Mouse (Mus musculus) left cerebral cortex, postnatal 25 days (tissue): ENCODE results near the gene Zfp800. TPM values are rescaled to one million over a fixed set of nuclear protein-coding genes. Genes with fewer than 3 reads are reported as not detected.
A peak's percentile ranks its signal among the peaks of the same experiment; 100 is the strongest.

Source experiments
- DNase-seq, 2 experiments: peaks; one replicate each; pipeline ENCODE4 v3.0.0; 2022; ENCODE audit warnings: low spot score in 2 of 2, mixed read lengths in 1 of 2
- intact Hi-C: fragments of 180-260 bp; cut with DNase I; formaldehyde crosslinking; loops from one replicate; pipeline ENCODE4 v1.15.1; 2025
- total RNA-seq, 2 experiments: library from RNA; stranded (reverse); gene quantifications; 2 replicates each; pipeline ENCODE4 v1.2.3; 2021

Zfp800 gene
- total RNA-seq, 2 experiments from 2014 or later, result 21.0 to 22.6 TPM

DNA sequence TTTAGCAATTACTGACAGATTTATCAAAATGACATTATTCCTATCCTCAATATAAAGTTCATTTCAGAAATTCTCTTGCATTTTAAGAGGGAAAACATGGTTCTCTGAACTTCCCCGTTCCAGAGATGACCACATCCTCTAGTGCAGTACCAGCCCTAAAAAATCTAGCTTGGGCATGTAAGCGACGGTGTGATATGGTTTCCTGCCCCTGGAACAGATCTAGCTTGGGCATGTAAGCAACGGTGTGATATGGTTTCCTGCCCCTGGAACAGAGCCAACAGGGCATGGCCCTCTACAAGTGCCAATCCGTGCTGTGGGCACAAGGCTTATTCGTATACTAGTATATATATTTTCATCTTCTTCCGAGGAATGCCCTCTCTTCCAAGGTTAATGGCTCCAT lies 75.4 kb downstream of the Zfp800 start:
- DNase-seq, result no peak
- intact Hi-C loops, result no loop called here

- peak in 1 of 2 experiments; percentile 36 for DNase-seq
- intact Hi-C loops, result no loop called here
These were observed 78.0 kb downstream of the Zfp800 start for GRCm38 (mm10) chr6:28319648-28320270.

DNA sequence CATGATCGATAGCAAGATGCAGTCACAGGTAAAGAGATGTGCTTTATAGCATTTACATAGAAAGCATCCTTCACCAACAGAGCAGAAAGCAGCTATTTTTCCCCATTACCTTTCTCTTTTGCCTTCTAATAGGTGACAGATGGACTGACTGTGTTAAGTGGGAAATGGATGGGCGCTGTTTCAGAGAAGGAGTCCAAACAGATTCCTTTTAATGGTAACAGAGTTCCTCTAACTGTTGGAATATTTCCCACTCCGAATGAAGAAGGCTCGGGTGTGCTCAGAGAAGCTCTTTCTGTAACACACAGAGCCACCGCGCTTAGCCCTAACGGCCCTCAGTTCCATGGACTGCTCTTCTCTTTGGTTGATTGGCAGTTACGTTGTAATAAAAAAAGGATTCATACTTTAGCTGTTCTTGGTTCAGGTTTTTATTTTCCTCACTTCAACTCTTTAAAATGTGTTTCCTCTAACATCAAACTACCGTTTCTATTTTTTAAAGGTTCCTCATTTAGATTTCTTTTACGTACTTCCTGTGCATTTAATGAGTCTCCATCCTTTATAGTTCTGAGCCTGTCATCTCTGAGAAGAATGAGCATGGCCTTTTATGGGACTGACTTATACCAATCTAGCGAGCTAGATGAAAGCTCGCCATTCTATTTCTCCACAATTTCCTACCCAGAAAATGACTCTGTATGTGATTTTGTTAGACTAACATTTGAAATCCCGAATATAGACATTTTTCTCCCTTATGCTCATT lies 78.8 kb downstream of the Zfp800 start:
- intact Hi-C loops, result no loop called here
- peak in 1 of 2 experiments; percentile 16 for DNase-seq

DNA sequence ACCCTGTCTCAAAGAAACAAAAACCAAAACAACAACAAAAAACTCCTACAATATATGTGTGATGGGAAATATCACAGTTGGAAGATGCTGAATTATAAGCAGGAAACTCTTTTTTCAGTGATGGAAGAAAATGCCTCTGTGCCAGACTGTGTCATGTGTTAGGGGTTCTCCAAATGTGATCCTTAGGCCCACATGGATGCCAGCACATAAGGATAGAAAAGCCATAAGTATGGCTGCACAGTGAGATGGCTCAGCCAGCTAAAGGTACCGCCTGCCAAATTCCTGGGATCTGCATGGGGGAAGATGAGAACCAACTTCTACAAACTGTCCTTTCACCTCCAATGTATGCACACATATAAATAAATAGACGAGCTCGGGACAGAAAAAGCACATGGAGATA lies 82.6 kb downstream of the Zfp800 start:
- intact Hi-C loops, result no loop called here
- DNase-seq, result no peak

DNA sequence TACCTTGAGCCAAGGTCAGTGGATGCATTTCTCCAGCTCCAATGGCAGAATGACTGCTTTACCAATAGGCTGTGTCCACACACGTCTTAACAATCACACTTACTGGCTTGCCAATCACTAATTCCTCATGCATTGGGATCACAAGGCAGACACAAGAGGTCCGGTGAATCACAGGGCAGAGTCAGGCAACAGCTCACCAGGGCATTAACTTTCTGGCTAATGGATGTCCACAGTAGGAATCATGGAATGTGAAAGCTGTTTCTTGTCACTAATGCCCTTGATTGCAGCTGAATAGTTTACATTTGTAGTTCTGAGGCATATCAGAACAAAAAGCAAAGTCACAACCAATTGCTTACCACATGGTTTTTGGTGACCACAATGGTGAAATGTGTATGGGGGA lies 85.7 kb downstream of the Zfp800 start:
- no peak for DNase-seq
- intact Hi-C loops, result no loop called here

- intact Hi-C loops, result no loop called here
- DNase-seq, result no peak
These were observed 88.1 kb downstream of the Zfp800 start for GRCm38 (mm10) chr6:28309692-28310091.

DNA sequence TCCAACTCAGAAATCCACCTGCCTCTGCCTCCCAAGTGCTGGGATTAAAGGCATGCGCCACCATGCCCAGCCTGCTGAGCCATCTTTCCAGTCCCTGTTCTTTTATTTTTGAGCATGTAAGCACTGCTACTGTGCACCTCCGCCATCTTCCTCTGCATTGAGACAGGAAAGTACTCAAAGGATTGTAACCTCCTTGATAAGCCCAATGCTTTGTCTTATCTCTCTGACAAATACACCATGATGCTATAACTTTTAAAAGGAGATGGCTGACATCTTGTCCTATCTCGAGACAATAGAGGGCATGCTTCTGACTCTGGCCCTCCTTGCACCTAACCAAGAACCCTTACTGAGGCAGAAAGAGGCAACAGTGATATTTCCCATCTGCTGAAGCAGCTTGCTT lies 88.9 kb downstream of the Zfp800 start:
- no peak for DNase-seq
- intact Hi-C loops, result no loop called here

DNA sequence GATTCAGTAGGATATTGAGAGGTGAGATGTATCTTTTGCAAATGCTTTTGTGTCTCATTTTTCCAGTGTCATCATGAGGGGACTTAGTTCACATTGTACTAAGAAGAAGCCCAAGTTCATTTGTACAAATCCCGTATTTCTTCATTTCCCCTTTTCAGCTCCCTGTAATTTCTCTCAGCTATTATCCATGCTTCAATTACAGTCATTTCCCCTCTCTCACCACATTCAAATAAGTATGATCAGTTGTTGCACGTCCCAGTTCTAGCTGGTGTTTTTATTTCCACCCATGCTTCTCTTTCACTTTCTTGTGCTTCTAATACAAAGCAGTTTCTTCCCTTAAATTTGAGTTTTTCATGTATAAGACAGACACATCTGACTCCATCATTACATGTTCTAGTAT lies 91.1 kb downstream of the Zfp800 start:
- DNase-seq, result no peak
- intact Hi-C loops, result no loop called here

- no peak for DNase-seq
- intact Hi-C loops, result no loop called here
These were observed 101.5 kb downstream of the Zfp800 start for GRCm38 (mm10) chr6:28296306-28296705.

- intact Hi-C loops, result no loop called here
- no peak for DNase-seq
These were observed 102.2 kb downstream of the Zfp800 start for GRCm38 (mm10) chr6:28295581-28295980.

DNA sequence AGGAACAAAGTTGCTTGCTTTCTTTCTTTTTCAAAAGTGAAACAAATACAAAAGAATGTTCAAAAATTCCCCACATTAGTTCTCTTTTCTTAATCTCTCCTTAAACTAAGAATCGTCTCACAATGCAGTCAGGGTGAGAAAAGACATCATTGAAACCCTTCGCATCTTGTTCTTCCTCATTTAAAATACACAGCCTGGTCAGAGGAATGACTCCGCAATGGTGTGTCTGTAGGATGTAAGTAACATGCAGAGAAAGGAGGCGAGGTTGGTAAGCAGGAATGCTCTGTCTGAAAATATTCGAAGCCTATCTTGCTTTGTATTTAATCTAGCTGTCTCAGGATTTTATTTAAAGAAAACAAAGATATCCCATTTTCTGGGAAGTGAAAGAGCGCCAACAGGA lies 105.0 kb downstream of the Zfp800 start:
- intact Hi-C loops, result no loop called here
- no peak for DNase-seq

GRCm38 (mm10) chr6:28279886-28280285 lies 117.9 kb downstream of the Zfp800 start:
- peak; percentile 57 to 84 for DNase-seq
- intact Hi-C loops, result no loop called here

GRCm38 (mm10) chr6:28262198-28262621 lies 135.6 kb downstream of the Zfp800 start:
- intact Hi-C loops, result loop anchor here (5.0 kb wide), 1 partner anchor 220 kb away; no protein-coding TSS in a partner anchor
- no peak for DNase-seq

- peak; percentile 89 to 93 for DNase-seq
- intact Hi-C loops, result loop anchor here (2.0 to 5.0 kb wide), 3 partner anchors 47 to 221 kb away; no protein-coding TSS in a partner anchor
These were observed 136.3 kb downstream of the Zfp800 start for GRCm38 (mm10) chr6:28261307-28262197.

DNA sequence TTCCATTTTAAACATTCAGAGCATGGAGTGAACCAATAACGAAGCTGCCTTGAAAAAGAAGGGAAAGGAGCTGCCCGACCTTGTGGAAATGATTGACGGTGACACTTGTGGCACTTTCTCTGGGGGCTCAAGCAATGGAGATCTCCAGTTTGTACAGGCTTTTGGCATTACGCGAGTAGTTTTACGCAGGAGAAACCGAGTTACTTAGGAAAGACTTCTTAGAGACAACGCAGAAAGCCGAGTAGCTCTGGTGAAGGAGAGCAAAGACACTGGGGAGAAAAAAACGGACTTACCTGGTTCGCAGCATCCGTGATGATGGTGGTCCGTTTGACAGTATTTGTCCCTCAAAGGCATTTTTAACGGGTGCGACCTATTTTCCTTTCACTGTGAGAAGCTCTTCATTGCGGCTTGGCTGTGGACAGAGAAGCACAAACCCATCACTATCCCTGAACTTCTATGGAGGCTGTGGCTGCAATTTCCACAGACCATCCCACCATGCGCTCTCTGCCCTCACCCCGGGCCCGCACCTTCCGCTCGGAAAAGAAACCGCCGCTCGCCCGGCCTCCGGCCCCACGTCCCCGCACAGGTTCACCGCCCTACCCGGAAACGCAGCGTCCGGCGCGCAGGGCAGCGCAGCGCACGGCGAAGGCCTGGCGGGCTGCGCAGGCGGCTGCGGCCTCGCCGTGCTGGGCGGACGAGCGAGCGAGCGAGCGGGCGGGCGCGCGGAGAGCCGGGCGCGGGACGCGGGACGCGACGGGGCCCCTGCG lies 137.2 kb downstream of the Zfp800 start:
- peak; percentile 19 to 32 for DNase-seq
- intact Hi-C loops, result loop anchor here (2.0 to 5.0 kb wide), 3 partner anchors 46 to 222 kb away; no protein-coding TSS in a partner anchor

GRCm38 (mm10) chr6:28259750-28260149 lies 138.1 kb downstream of the Zfp800 start:
- intact Hi-C loops, result loop anchor here (2.0 to 5.0 kb wide), 3 partner anchors 45 to 223 kb away; no protein-coding TSS in a partner anchor
- no peak for DNase-seq

- intact Hi-C loops, result no loop called here
- no peak for DNase-seq
These were observed 139.4 kb downstream of the Zfp800 start for GRCm38 (mm10) chr6:28258440-28258839.

DNA sequence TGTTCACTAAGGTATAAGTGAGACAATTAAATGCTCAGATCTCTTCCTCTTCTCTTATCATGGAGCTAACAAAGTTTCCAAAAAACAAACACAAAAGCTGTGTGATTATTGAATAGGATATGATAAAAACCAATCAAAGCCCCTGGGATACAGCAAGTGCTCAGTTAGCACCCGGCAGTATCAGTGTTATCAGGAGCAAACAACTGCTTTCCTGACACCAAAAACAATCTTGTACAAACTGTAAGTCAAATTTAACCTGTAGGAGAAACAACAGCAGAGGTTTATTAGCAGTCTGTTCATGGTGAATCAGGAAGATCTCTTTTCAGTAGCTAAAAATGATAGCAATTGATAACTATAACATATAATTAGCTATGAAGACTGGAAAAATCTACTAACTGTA lies 140.0 kb downstream of the Zfp800 start:
- intact Hi-C loops, result no loop called here
- DNase-seq, result no peak

DNA sequence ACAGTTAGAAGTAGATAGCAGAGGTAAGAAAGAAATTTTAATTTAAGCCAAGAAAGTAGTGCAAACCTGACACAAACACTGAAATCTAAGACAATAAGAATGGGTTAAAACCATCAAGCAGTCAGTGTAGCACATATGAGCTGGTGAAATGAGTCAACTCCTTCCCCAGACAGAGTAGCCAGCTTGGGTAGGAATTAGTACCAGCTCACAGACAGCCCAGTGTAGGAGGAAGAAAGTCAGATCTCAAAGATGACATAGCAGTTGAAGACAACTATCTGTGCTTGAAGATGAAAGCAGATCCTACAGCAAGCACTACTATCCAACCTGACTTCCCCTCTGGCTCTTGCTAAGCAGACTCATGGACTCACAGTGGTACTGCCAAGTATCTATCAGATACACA lies 145.0 kb downstream of the Zfp800 start:
- intact Hi-C loops, result no loop called here
- DNase-seq, result peak in 1 of 2 experiments; percentile 42
